Mouse (Mus musculus): Measurements from ENCODE around the gene Dnajb13. TPM values are rescaled to one million over a fixed set of nuclear protein-coding genes. Genes with fewer than 3 reads are reported as not detected.

Dnajb13 gene
- total and polyA plus RNA-seq, 2 experiments from 2014 or later, result 3.2 to 4.3 TPM

DNA sequence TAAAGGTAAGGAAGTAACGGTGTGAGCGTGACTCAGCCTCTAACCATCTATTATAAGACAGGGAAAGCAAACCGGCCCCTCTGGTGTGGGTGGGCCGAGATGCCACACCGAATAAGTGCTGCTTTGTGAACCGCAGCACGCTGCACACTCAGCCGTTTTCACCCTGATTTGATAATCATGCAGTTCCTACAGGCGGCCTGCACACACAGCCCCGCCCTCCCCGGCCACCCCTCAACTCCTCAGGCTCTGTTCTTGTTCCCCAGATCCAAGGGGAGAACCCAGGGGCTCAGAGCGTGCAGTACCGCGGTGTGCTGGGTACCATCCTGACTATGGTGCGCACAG is 35.0 kb downstream of the Dnajb13 start:
- ATAC-seq (ENCODE audit: low FRiP score) (no peak), DNase-seq (ENCODE audit: low spot score) (peak; percentile 25)

GRCm38 (mm10) chr7:100479100-100479822 is 35.5 kb downstream of the Dnajb13 start:
- Histone ChIP-seq H3K4me1 (ENCODE audit: insufficient read depth, low read length) (no peaks in the 10 kb centered on the region), H3K36me3 (ENCODE audit: insufficient read depth, low read length) (no peaks in the 10 kb centered on the region), H3K27me3 (ENCODE audit: insufficient read depth, low read length) (no peaks in the 10 kb centered on the region), H3K9ac (replicated peaks; ENCODE audit: low read length, poor library complexity, severe bottlenecking) (no peak overlapping the region), H3K27ac (ENCODE audit: low read depth, low read length) (no peak overlapping the region), H3K4me3 (ENCODE audit: low read depth, low read length) (no peak overlapping the region), H3K9me3 (ENCODE audit: low read length) (no peaks in the 10 kb centered on the region), H3K4me2 (ENCODE audit: low read depth, low read length, poor library complexity, severe bottlenecking) (no peak overlapping the region)
- WGBS, result 83% methylated on average over 20 of the region's 20 CpGs
- ATAC-seq (ENCODE audit: low FRiP score) (no peak), DNase-seq (ENCODE audit: low spot score) (peak; percentile 34)
- no peak for TF ChIP-seq CTCF (IDR thresholded peaks at IDR 0.05)

More for the DNA sequence above, 35.0 kb downstream of the Dnajb13 start:
- WGBS, result 72% methylated on average over 15 of the region's 15 CpGs
- no peak overlapping the region for H3K4me2 ChIP-seq (ENCODE audit: low read depth, low read length, poor library complexity, severe bottlenecking)
- H3K36me3 ChIP-seq (ENCODE audit: insufficient read depth, low read length), result no peaks in the 10 kb centered on the region
- no peak overlapping the region for H3K9ac ChIP-seq (replicated peaks; ENCODE audit: low read length, poor library complexity, severe bottlenecking)
- no peak for TF ChIP-seq CTCF (IDR thresholded peaks at IDR 0.05)
- H3K9me3 ChIP-seq (ENCODE audit: low read length), result no peaks in the 10 kb centered on the region
- no peak overlapping the region for H3K4me3 ChIP-seq (ENCODE audit: low read depth, low read length)
- H3K27ac ChIP-seq (ENCODE audit: low read depth, low read length), result no peak overlapping the region
- H3K27me3 ChIP-seq (ENCODE audit: insufficient read depth, low read length), result no peaks in the 10 kb centered on the region
- no peaks in the 10 kb centered on the region for H3K4me1 ChIP-seq (ENCODE audit: insufficient read depth, low read length)

- peaks cover 9% of the 10 kb centered on the region; the same call in 1 of the 2 replicates for H3K36me3 ChIP-seq (ENCODE audit: insufficient read depth, low read length)
- TF ChIP-seq CTCF (IDR thresholded peaks at IDR 0.05), result no peak
- no peaks in the 10 kb centered on the region for H3K4me1 ChIP-seq (ENCODE audit: insufficient read depth, low read length)
- 56% methylated on average over 1 of the region's 1 CpGs for WGBS
- no peak overlapping the region for H3K4me2 ChIP-seq (ENCODE audit: low read depth, low read length, poor library complexity, severe bottlenecking)
- no peak overlapping the region for H3K27ac ChIP-seq (ENCODE audit: low read depth, low read length)
- DNase-seq (ENCODE audit: low spot score) (no peak), ATAC-seq (ENCODE audit: low FRiP score) (no peak)
- H3K9me3 ChIP-seq (ENCODE audit: low read length), result no peaks in the 10 kb centered on the region
- no peak overlapping the region for H3K9ac ChIP-seq (replicated peaks; ENCODE audit: low read length, poor library complexity, severe bottlenecking)
- H3K27me3 ChIP-seq (ENCODE audit: insufficient read depth, low read length), result no peaks in the 10 kb centered on the region
- no peak overlapping the region for H3K4me3 ChIP-seq (ENCODE audit: low read depth, low read length)
Measured at GRCm38 (mm10) chr7:100474680-100475079, 40.1 kb downstream of the Dnajb13 start.

GRCm38 (mm10) chr7:100473846-100474454 is 40.8 kb downstream of the Dnajb13 start:
- H3K4me1 ChIP-seq (ENCODE audit: insufficient read depth, low read length), result no peaks in the 10 kb centered on the region
- H3K27ac ChIP-seq (ENCODE audit: low read depth, low read length), result no peak overlapping the region
- no peak overlapping the region for H3K4me2 ChIP-seq (ENCODE audit: low read depth, low read length, poor library complexity, severe bottlenecking)
- H3K36me3 ChIP-seq (ENCODE audit: insufficient read depth, low read length), result peaks cover 16% of the 10 kb centered on the region; the same call in 1 of the 2 replicates
- H3K9me3 ChIP-seq (ENCODE audit: low read length), result no peaks in the 10 kb centered on the region
- no peak overlapping the region for H3K9ac ChIP-seq (replicated peaks; ENCODE audit: low read length, poor library complexity, severe bottlenecking)
- no peak overlapping the region for H3K4me3 ChIP-seq (ENCODE audit: low read depth, low read length)
- no peak for DNase-seq (ENCODE audit: low spot score)
- WGBS, result 88% methylated on average over 9 of the region's 9 CpGs
- no peak for ATAC-seq (ENCODE audit: low FRiP score)
- H3K27me3 ChIP-seq (ENCODE audit: insufficient read depth, low read length), result no peaks in the 10 kb centered on the region
- no peak for TF ChIP-seq CTCF (IDR thresholded peaks at IDR 0.05)

GRCm38 (mm10) chr7:100472777-100473176 is 42.0 kb downstream of the Dnajb13 start, which contains the start of gene Ucp3:
TSS of gene Ucp3 (plus strand) at chr7:100472990.
- H3K4me3 ChIP-seq (ENCODE audit: low read depth, low read length), result no peak within 1 kb of the TSS
- H3K27me3 ChIP-seq (ENCODE audit: insufficient read depth, low read length), result no peaks in the 10 kb centered on the region
- peaks cover 16% of the 10 kb centered on the region; the same call in 1 of the 2 replicates for H3K36me3 ChIP-seq (ENCODE audit: insufficient read depth, low read length)
- H3K4me1 ChIP-seq (ENCODE audit: insufficient read depth, low read length), result no peaks in the 10 kb centered on the region
- no peak within 1 kb of the TSS for H3K4me2 ChIP-seq (ENCODE audit: low read depth, low read length, poor library complexity, severe bottlenecking)
- H3K27ac ChIP-seq (ENCODE audit: low read depth, low read length), result no peak within 1 kb of the TSS
- no peak within 1 kb of the TSS for H3K9ac ChIP-seq (replicated peaks; ENCODE audit: low read length, poor library complexity, severe bottlenecking)
- DNase-seq (ENCODE audit: low spot score) (no peak), ATAC-seq (ENCODE audit: low FRiP score) (no peak)
- TF ChIP-seq CTCF (IDR thresholded peaks at IDR 0.05), result no peak
- no peaks in the 10 kb centered on the region for H3K9me3 ChIP-seq (ENCODE audit: low read length)
- WGBS, result 85% methylated on average over 6 of the region's 6 CpGs

DNA sequence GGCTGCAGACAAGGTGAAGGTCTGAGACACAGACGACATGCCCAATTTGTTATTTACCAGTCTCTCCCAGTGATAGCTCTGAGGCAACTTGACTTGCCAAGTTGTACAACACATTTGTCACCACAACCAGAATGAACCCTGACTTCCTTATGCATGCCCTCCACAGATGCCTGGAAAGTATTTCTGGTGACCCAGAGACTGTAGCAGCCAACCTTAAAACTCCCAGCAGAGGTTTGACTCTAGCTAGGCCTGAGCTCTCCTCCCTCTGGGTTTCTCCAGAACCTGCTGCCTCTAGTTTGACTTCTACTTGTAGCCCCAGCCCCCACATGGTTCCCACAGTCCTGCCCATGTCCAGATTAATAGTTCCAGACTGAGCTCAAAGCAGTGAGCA is 43.4 kb downstream of the Dnajb13 start:
- TF ChIP-seq CTCF (IDR thresholded peaks at IDR 0.05), result no peak

More for the DNA sequence above, 43.4 kb downstream of the Dnajb13 start:
- H3K4me3 ChIP-seq (ENCODE audit: low read depth, low read length), result no peak overlapping the region
- DNase-seq (ENCODE audit: low spot score) (no peak), ATAC-seq (ENCODE audit: low FRiP score) (no peak)
- H3K36me3 ChIP-seq (ENCODE audit: insufficient read depth, low read length), result peaks cover 16% of the 10 kb centered on the region; the same call in 1 of the 2 replicates
- no peak overlapping the region for H3K27ac ChIP-seq (ENCODE audit: low read depth, low read length)
- 83% methylated on average over 1 of the region's 1 CpGs for WGBS
- no peaks in the 10 kb centered on the region for H3K27me3 ChIP-seq (ENCODE audit: insufficient read depth, low read length)
- no peak overlapping the region for H3K4me2 ChIP-seq (ENCODE audit: low read depth, low read length, poor library complexity, severe bottlenecking)
- H3K9me3 ChIP-seq (ENCODE audit: low read length), result no peaks in the 10 kb centered on the region
- H3K4me1 ChIP-seq (ENCODE audit: insufficient read depth, low read length), result no peaks in the 10 kb centered on the region
- H3K9ac ChIP-seq (replicated peaks; ENCODE audit: low read length, poor library complexity, severe bottlenecking), result no peak overlapping the region

Measured in midbrain, postnatal 0 days (tissue).